Mouse (Mus musculus) heart, postnatal 0 days (tissue): ENCODE data around the gene Kncn.

ENCODE experiments used
- CTCF ChIP-seq: IDR thresholded peaks from 2 replicates; pipeline ENCODE4 v1.5.1; 2016; ENCODE audit warnings: antibody characterized with exemption, control low read depth, low read depth
- EP300 ChIP-seq: IDR thresholded peaks from 2 replicates; pipeline ENCODE4 v1.6.1; 2016; ENCODE audit warnings: antibody characterized with exemption, low read depth

- no peak for TF ChIP-seq CTCF
- no peak for TF ChIP-seq EP300
Observed at GRCm38 (mm10) chr4:115878216-115878678, 6.0 kb upstream of the Kncn start.
